Mouse (Mus musculus) midbrain, embryonic 13.5 days (tissue): ENCODE results near the gene Zfp13. TPM values are rescaled to one million over a fixed set of nuclear protein-coding genes. Genes with fewer than 3 reads are reported as not detected.

Experiments
- ATAC-seq: fragments of 200-750 bp; cut with Nextera tagmentation; 2 replicates; pipeline ENCODE4 v1.8.0; 2017; ENCODE audit warnings: mild to moderate bottlenecking, moderate TSS enrichment, moderate library complexity
- H3K27ac ChIP-seq: fragments of 300-500 bp; sonication (generic); 2 replicates; pipeline ENCODE4 v1.5.1; 2015; ENCODE audit warnings: inconsistent platforms, mild to moderate bottlenecking, moderate library complexity
- H3K27me3 ChIP-seq: fragments of 300-500 bp; sonication (generic); 2 replicates; pipeline ENCODE4 v1.6.1; 2015; ENCODE audit warnings: mild to moderate bottlenecking, inconsistent platforms
- H3K36me3 ChIP-seq: fragments of 300-500 bp; sonication (generic); 2 replicates; pipeline ENCODE4 v1.6.1; 2015; ENCODE audit warnings: mild to moderate bottlenecking, inconsistent platforms
- H3K4me1 ChIP-seq: fragments of 300-500 bp; sonication (generic); replicated peaks from 2 replicates; pipeline ENCODE4 v1.6.1; 2015; ENCODE audit warnings: inconsistent platforms
- H3K4me2 ChIP-seq: fragments of 300-500 bp; sonication (generic); replicated peaks from 2 replicates; pipeline ENCODE4 v1.6.1; 2015; ENCODE audit warnings: moderate library complexity, mild to moderate bottlenecking, inconsistent platforms
- H3K4me3 ChIP-seq: fragments of 300-500 bp; sonication (generic); replicated peaks from 2 replicates; pipeline ENCODE4 v1.5.1; 2015; ENCODE audit warnings: mild to moderate bottlenecking, inconsistent platforms
- H3K9ac ChIP-seq: fragments of 300-500 bp; sonication (generic); replicated peaks from 2 replicates; pipeline ENCODE4 v1.6.1; 2015; ENCODE audit warnings: mild to moderate bottlenecking, inconsistent platforms
- H3K9me3 ChIP-seq: fragments of 300-500 bp; sonication (generic); 2 replicates; pipeline ENCODE4 v1.6.1; 2016; ENCODE audit warnings: mild to moderate bottlenecking, inconsistent platforms
- WGBS: fragments of 180-500 bp; shearing (Covaris S2); methylation state at CpG from one replicate; pipeline ENCODE4 v1.1.7; 2015; 5-methylcytosine and 5-hydroxymethylcytosine counted together
- polyA plus RNA-seq: library from polyadenylated mRNA; unstranded; fragments of >200 nt; fragmentation: Nextera tagmentation; extraction: Ambion mirVana; gene quantifications from 2 replicates; pipeline ENCODE4 v1.2.1, GENCODE M21; 2015

Gene Zfp13
- polyA plus RNA-seq, 1 experiment from 2014 or later = 28.7 TPM

DNA sequence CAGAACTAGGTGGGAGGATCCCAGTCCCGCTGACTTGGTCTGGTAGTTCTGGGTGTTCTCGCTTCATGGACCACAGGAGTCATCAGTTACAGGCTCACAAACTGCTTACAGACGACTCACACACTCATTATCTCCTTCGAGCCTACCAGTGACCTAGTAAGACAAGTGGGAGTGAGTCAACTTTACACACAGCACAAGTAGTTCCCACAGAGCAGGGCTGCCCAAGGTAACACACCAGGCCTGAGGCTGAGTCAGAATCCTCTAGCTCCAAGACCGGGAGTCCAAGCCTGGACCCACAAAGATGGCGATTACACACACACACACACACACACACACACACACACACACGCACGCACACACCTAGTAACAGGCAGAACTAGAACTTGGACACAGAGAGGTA lies 14.5 kb downstream of the Zfp13 start:
- WGBS = 84% methylated on average over 8 of the region's 8 CpGs
- Histone ChIP-seq H3K4me3 (peak overlapping the region; percentile 67), H3K27me3 (no peaks in the 10 kb centered on the region), H3K4me1 (peaks cover 27% of the 10 kb centered on the region), H3K9me3 (no peaks in the 10 kb centered on the region), H3K4me2 (peak overlapping the region; percentile 80), H3K36me3 (peaks cover 24% of the 10 kb centered on the region), H3K27ac (no peak overlapping the region), H3K9ac (peak overlapping the region; percentile 84)
- ATAC-seq = no peak

DNA sequence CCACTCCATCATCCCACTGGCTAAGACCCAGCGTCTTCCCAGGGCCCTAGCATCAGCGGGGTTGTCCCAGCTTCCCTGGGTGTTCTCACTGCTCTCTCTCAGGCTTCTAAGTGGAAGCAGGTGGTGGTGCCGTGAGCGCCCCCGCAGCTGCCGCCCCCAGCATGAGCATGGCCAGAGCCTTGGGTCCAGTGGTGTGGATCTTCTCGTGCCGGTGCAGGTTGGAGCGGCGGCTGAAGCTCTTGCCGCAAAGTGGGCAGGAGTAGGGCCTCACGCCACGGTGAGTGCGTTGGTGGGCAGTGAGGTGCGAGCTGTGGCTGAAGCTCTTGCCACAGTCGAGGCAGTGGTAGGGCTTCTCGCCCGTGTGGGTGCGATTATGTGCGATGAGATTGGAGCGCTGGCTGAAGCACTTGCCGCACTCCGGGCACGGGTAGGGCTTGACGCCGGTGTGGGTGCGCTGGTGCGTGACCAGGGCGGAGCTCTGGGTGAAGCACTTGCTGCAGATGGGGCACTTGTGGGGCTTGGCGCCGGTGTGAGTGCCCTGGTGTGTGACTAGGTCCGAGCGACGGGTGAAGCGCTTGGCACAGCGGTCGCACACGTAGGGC lies 23.2 kb downstream of the Zfp13 start:
- peaks cover 85% of the 10 kb centered on the region for H3K36me3 ChIP-seq
- H3K9ac ChIP-seq = no peak overlapping the region
- no peaks in the 10 kb centered on the region for H3K4me1 ChIP-seq
- WGBS = 96% methylated on average over 38 of the region's 38 CpGs
- H3K4me3 ChIP-seq = no peak overlapping the region
- no peaks in the 10 kb centered on the region for H3K27me3 ChIP-seq
- no peak overlapping the region for H3K27ac ChIP-seq
- no peaks in the 10 kb centered on the region for H3K9me3 ChIP-seq
- no peak for ATAC-seq
- H3K4me2 ChIP-seq = no peak overlapping the region

DNA sequence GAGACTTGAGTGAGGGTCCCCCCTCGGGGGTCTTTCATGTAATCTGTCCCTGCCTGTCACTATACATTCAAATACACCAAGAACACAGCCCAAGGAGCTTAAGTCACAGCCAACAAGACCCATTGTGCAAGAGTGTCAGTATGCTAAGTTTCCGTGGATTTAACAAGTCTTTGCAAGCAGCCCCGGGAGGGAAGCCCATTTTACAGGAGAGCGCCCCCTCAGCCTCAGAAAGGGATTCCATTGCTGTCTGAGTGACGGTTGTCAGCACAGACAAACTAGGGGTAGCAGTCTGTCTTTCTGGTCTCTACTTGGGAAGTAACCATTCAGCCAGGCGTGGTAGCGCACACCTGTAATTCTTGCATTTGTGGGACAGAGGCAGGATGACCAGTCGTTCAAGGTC lies 25.2 kb downstream of the Zfp13 start:
- no peaks in the 10 kb centered on the region for H3K4me1 ChIP-seq
- WGBS = 94% methylated on average over 8 of the region's 8 CpGs
- no peak for ATAC-seq

DNA sequence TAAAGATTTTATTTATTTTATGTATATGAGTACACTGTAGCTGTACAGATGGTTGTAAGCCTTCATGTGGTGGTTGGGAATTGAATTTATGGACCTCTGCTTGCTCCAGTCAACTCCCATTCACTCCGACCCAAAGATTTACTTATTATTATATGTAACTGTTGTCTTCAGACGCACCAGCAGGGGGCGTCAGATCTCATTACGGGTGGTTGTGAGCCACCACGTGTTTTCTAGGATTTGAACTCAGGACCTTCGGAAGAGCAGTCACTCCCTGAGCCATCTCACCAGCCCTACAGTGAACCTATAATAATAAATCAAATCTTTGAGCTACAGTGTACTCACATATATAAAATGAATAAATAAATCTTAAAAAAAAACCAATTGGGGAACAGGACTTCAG lies 27.2 kb downstream of the Zfp13 start:
- Histone ChIP-seq H3K4me3 (no peak overlapping the region), H3K9ac (no peak overlapping the region), H3K4me2 (no peak overlapping the region), H3K9me3 (no peaks in the 10 kb centered on the region), H3K27ac (no peak overlapping the region), H3K4me1 (no peaks in the 10 kb centered on the region), H3K27me3 (no peaks in the 10 kb centered on the region), H3K36me3 (peaks cover 49% of the 10 kb centered on the region)
- WGBS = 83% methylated on average over 6 of the region's 6 CpGs
- no peak for ATAC-seq

More for the DNA sequence above, 25.2 kb downstream of the Zfp13 start:
- Histone ChIP-seq H3K9ac (no peak overlapping the region), H3K27ac (no peak overlapping the region), H3K4me2 (no peak overlapping the region), H3K27me3 (no peaks in the 10 kb centered on the region), H3K4me3 (no peak overlapping the region), H3K9me3 (no peaks in the 10 kb centered on the region), H3K36me3 (peaks cover 66% of the 10 kb centered on the region)

DNA sequence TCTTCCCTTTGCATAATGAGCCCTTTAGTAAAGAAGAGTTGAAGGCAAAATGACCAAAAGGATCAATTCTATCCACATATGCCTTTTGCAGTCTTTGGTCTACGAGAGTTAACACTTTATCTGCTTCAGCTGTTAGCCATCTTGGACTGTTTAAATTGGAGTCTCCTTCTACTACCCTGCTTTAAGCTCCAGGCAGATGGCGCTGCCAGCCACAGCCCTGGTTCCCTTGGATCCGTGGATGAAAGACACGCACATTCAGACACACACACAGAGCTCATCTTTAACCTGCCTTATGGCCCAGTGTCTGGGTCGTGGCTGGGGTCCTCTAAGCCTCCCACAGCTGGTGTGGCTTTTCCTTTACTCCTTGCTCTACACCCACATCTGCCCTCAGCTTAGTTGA lies 28.2 kb downstream of the Zfp13 start:
- Histone ChIP-seq H3K9me3 (no peaks in the 10 kb centered on the region), H3K9ac (no peak overlapping the region), H3K4me1 (no peaks in the 10 kb centered on the region), H3K27ac (no peak overlapping the region), H3K27me3 (no peaks in the 10 kb centered on the region), H3K36me3 (peaks cover 39% of the 10 kb centered on the region), H3K4me3 (no peak overlapping the region), H3K4me2 (no peak overlapping the region)
- 24% methylated on average over 5 of the region's 5 CpGs for WGBS
- ATAC-seq = no peak; the same call in 1 of the 2 replicates

DNA sequence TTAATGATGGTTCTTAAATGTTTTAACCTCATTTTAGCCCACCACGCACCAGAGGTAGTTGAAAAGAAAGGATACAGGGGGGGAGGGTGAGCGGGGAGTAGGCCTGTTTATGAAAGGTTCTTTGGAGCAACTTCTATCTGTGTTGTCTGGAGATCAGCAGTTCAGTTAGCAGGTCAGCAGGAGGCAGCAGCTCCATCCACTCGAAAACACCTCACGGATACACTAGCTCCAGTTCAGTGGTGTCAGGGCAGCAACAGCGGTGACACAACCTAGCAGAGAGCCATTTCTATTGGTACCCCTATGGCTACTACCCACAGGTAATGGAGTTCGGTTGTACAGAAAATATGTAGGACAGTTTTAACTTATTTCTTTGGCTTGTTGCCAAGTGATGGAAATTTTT lies 29.3 kb downstream of the Zfp13 start:
- no peak overlapping the region for H3K4me2 ChIP-seq
- WGBS = 39% methylated on average over 6 of the region's 6 CpGs
- no peak overlapping the region for H3K27ac ChIP-seq
- no peaks in the 10 kb centered on the region for H3K9me3 ChIP-seq
- H3K4me3 ChIP-seq = no peak overlapping the region
- H3K9ac ChIP-seq = no peak overlapping the region
- H3K27me3 ChIP-seq = no peaks in the 10 kb centered on the region
- H3K36me3 ChIP-seq = peaks cover 28% of the 10 kb centered on the region
- peaks cover 3% of the 10 kb centered on the region for H3K4me1 ChIP-seq
- ATAC-seq = no peak

DNA sequence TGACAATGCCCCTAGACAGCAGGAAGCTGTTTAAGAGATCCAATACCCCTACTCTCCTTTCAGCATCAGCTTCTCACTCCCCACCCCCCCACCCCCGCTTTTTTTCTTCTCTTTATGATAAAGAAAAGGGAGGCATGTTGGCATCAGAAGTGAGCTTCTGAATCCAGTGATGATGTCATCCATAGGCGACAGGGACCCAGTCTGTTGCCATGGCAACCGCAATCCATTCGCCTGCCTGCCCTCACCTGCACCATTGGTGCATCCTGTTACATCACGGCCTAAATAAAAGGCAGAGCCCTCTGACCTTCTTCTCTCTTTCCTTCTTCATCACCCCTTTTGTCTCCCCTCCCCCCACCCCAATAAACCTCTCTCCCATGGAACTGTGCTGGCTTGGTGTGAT lies 30.9 kb downstream of the Zfp13 start:
- no peaks in the 10 kb centered on the region for H3K27me3 ChIP-seq
- ATAC-seq = no peak
- WGBS = 26% methylated on average over 5 of the region's 5 CpGs
- no peak overlapping the region for H3K9ac ChIP-seq
- no peak overlapping the region for H3K4me2 ChIP-seq
- peaks cover 8% of the 10 kb centered on the region for H3K4me1 ChIP-seq
- no peak overlapping the region for H3K4me3 ChIP-seq
- no peak overlapping the region for H3K27ac ChIP-seq
- peaks cover 12% of the 10 kb centered on the region for H3K36me3 ChIP-seq
- no peaks in the 10 kb centered on the region for H3K9me3 ChIP-seq

DNA sequence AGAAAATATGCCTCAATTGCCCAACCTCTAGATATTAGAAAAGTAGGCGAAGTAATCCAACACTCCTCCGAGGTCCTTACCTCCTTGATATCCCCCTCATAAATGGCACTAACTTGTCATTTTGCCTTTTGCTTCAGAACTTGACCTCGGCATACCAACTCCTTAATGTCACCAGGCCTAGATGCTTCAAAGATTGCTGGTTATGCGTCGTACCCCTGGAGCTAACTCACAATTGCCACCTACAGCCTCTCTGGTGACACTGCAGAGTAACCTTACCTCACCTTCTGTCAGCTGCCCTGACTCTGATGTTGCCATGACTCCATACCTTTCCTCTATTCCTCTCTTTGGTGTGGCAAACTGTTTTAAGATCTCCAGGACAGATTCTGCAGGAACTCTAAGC lies 32.5 kb downstream of the Zfp13 start:
- H3K4me2 ChIP-seq = no peak overlapping the region
- 61% methylated on average over 5 of the region's 5 CpGs for WGBS

DNA sequence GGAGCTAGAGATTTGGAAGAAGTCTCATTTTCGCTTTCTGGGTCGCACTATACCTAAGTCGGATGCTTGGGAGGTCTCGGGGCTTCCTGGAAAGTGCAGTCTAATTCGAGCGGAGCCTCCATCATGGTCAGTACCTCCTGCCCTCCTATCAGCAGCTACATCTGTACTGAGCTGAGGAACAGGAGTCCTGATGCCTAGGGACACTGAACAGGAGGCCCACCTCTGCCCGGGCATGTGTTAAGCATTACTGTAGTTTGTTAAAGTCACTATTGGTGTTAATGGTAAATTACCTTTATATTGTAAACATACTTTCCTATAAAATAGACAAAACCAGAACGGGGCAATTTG lies 34.9 kb downstream of the Zfp13 start:
- Histone ChIP-seq H3K4me2 (peak overlapping the region; percentile 60), H3K4me3 (peak overlapping the region; percentile 82), H3K27ac (peak overlapping the region; percentile 93), H3K9ac (peak overlapping the region; percentile 93), H3K4me1 (peaks cover 15% of the 10 kb centered on the region), H3K27me3 (no peaks in the 10 kb centered on the region), H3K9me3 (no peaks in the 10 kb centered on the region), H3K36me3 (peaks cover 18% of the 10 kb centered on the region)
- 3% methylated on average over 8 of the region's 8 CpGs for WGBS
- peak; percentile 90 for ATAC-seq

More for the DNA sequence above, 32.5 kb downstream of the Zfp13 start:
- Histone ChIP-seq H3K27me3 (no peaks in the 10 kb centered on the region), H3K4me1 (peaks cover 15% of the 10 kb centered on the region), H3K9ac (no peak overlapping the region), H3K27ac (no peak overlapping the region), H3K4me3 (no peak overlapping the region), H3K36me3 (no peaks in the 10 kb centered on the region), H3K9me3 (no peaks in the 10 kb centered on the region)
- no peak for ATAC-seq

DNA sequence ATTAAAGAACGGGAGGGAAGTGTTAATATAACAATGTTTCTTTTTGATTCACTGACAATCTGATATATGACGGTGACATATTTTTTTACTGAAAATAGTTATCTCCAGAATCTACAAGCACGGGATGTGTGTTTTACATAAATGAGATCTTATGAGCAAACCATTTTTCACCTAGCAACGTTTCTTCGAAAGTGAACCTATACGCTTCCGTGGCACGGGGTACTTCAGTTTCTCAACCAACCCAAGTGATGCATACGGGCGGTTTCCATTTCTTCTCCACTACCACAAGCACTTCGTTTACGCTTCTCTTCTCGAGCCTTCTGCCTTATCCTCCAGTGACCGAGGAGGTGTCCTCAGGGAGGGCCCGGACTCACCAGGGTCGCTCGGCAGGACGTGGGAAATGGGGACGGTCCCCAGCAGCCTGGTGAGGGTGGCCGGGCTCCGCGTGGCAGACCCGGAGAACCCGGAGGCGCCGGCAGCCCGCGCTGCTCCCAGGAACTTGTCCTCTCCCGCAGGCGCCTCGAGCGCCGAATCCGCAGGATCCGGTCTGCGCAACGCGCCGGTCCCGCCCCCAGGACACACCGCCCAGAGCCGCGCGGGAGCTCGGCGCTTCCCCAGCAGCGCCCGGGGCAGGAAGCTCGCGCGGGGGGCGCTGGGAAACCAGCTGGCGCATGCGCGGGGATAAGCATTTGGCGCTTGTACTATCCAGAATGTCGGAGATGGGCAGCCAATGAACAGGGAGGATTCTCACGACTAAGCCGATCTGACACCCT lies 35.5 kb downstream of the Zfp13 start, which contains the start of gene Zfp213:
Gene Zfp213 (minus strand): TSS at position 644 of the 773 bp plus-strand sequence.
- 1% methylated on average over 59 of the region's 59 CpGs for WGBS
- peak; percentile 97 for ATAC-seq
- Histone ChIP-seq H3K9ac (peak within 1 kb of the TSS; percentile 93), H3K4me1 (peaks cover 15% of the 10 kb centered on the region), H3K27me3 (no peaks in the 10 kb centered on the region), H3K4me3 (peak within 1 kb of the TSS; percentile 82), H3K36me3 (peaks cover 24% of the 10 kb centered on the region), H3K27ac (peak within 1 kb of the TSS; percentile 93), H3K4me2 (peak within 1 kb of the TSS; percentile 60), H3K9me3 (no peaks in the 10 kb centered on the region)

DNA sequence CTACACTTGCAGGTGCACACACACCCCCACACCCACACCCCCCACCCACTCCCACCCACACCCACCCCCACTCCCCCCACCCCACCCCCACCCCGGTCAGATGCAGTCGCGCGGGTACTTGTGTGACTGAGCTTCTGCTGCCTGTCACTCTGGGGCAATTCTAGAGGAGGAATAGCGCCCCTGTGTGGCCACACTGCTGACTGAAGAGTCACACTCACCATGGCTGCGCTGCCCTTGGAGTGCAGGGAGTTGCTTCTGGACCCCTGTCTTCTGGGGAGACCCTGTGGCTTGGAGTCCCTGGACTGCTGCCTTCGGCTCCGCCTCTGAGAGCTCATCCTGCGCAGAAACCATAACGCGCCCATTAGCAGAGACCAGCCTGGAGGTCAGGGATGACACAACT lies 39.5 kb downstream of the Zfp13 start:
- Histone ChIP-seq H3K9ac (no peak overlapping the region), H3K4me2 (no peak overlapping the region), H3K4me1 (peaks cover 10% of the 10 kb centered on the region), H3K4me3 (no peak overlapping the region), H3K27ac (no peak overlapping the region), H3K9me3 (no peaks in the 10 kb centered on the region), H3K27me3 (no peaks in the 10 kb centered on the region), H3K36me3 (peaks cover 64% of the 10 kb centered on the region)
- no peak for ATAC-seq
- 49% methylated on average over 11 of the region's 11 CpGs for WGBS

DNA sequence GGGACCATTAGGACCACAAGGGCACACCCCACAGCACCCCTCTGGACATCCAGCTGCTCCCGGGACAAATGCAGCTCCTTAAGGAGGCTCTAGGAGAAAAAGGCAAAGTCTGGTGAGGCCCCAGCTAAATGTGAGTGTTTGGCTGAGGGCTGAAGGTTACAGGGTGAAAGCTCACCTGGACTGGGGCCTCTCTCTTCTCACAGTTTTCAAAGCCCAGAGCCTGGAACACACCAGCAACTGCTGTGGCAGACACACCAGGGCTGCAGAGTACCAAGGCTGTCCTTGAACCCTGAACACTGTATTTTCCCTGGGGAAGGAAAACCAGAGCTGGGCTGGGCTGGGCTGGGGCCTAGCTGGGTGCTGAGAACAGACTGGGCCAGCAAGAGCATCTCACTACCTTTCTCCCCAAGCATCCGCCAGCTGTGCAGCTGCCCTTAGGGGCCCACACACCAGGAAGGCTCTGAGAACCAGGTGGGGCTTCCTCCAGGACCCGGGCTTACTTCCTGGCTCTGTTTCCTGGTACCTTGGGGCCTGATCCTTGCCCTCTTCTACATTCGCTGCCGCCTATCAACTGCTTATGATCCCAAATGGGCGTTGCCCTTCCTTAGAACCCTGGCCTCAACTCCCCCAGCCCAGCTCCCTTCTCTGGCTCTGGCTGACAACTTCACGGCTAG lies 43.9 kb downstream of the Zfp13 start:
- no peak for ATAC-seq
- Histone ChIP-seq H3K9me3 (no peaks in the 10 kb centered on the region), H3K27ac (no peak overlapping the region), H3K27me3 (no peaks in the 10 kb centered on the region), H3K4me3 (no peak overlapping the region), H3K4me2 (no peak overlapping the region), H3K9ac (no peak overlapping the region; the same call in 1 of the 2 replicates), H3K4me1 (peaks cover 7% of the 10 kb centered on the region), H3K36me3 (peaks cover 58% of the 10 kb centered on the region)
- 85% methylated on average over 7 of the region's 7 CpGs for WGBS
